Mouse (Mus musculus) induced T-regulatory cell, adult 2 months (primary cell): ENCODE measurements around the gene Klhl8.
A peak's percentile ranks its signal among the peaks of the same experiment; 100 is the strongest.
"Not testable (repeated sequence)": the region's sequence is repeated elsewhere in the genome, so short reads cannot be mapped to it uniquely, and the experiment has no call there.

ENCODE experiments used
- DNase-seq: peaks from one replicate; pipeline ENCODE4 v3.0.0-alpha.2; 2012; ENCODE audit warnings: low read depth

The Klhl8 gene

DNA sequence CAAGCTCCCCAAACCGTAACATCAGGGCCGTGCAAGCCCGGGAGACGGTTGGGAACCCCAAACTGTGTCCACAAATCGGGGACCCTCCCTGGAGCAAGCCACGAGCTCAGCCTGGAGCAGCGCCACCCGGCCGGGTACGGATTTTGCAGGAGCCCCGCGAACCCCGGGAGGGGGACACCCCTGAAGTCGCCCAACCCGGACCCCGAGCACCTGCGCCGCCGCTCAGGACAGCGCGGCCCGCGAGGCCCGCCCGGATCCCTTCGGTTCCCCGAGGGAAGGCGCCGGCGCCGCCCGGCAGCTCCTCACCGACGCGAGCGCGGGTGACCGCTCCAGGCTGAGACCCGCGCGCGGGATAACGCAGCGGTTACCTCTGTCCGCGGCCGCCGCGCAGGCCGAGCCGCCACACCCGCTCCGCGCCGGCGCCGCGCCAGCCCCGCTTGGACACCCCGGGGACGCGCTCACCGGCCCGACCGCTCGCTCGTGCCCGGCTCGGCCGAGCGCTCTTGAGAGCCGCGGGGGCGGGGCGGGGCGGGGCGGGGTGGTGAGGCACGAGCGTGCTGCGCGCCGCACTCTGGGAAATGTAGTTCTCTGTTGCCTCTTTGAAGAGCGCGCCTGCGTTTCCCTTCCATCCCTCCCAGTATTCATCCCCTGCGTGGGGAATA lies at the start of gene Klhl8:
TSS of gene Klhl8 (minus strand) at position 512 of the 662 bp plus-strand sequence.
- peak; percentile 88 for DNase-seq

DNA sequence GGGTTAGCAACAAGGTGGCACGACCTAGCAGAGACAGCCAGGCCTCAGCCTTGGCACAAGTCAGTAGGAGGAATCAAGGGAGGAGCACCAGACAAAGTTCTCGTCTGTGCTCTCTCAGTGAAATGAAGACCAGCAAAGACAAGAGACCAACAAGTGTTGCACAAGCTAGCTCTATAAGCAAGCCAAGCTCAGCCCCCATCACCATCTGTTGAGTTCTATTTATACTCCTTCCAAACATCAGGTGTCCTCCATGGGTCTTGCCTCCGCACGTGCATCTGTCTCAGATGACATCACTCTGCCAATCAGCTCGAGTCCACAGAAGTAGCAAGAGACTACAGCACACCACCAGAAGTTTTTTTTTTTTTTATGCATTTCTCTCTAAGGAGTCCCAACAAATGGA lies 43.6 kb upstream of the Klhl8 start:
- no peak for DNase-seq

GRCm38 (mm10) chr5:103953135-103954083 lies 42.4 kb upstream of the Klhl8 start:
- DNase-seq: no peak

GRCm38 (mm10) chr5:103950138-103950537 lies 39.1 kb upstream of the Klhl8 start:
- DNase-seq: not testable (repeated sequence)

GRCm38 (mm10) chr5:103943183-103943582 lies 32.1 kb upstream of the Klhl8 start:
- DNase-seq: no peak

GRCm38 (mm10) chr5:103939856-103940255 lies 28.8 kb upstream of the Klhl8 start:
- no peak for DNase-seq

GRCm38 (mm10) chr5:103939350-103939652 lies 28.2 kb upstream of the Klhl8 start:
- DNase-seq: no peak

DNA sequence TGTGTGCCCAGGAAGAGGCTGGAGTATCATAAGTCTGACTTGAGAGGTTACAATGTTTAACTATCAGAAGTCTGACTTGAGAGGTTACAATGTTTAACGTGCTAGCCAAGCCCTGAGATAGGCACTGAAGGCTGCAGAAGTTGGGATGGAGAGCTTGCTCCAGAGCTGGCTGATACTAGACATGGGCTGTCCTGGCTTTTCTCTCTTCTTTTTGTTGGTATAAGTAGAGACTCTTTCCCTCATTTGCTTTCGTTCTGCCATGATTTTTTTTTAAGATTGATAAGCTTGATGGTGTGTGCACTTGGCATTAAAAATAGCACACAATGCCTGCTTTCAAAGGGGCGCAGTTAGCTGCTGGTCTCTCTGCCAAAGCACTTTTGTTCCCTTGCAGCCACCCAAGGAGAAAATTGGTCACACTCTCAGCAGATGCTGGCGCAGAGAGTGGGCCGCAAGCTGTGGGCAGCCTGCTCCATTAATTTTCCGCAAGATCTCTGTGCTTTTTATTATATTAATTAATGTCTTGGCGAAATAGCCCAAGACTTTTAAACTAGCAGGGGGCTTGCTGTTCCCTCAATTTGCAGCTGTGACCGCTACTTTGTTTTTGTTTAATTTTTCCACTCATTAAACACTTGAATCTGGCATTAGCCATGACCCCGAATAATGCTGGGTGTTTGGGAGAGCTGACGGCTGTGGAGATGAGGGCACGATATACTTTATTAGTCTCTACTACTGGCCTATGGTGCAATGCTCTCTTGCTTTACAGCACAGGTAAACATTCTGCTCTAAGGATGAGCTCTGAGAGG lies 27.7 kb upstream of the Klhl8 start:
- no peak for DNase-seq

GRCm38 (mm10) chr5:103936906-103937589 lies 26.0 kb upstream of the Klhl8 start:
- peak; percentile 55 for DNase-seq

- not testable (repeated sequence) for DNase-seq
Observed at GRCm38 (mm10) chr5:103931924-103932323, 20.9 kb upstream of the Klhl8 start.

DNA sequence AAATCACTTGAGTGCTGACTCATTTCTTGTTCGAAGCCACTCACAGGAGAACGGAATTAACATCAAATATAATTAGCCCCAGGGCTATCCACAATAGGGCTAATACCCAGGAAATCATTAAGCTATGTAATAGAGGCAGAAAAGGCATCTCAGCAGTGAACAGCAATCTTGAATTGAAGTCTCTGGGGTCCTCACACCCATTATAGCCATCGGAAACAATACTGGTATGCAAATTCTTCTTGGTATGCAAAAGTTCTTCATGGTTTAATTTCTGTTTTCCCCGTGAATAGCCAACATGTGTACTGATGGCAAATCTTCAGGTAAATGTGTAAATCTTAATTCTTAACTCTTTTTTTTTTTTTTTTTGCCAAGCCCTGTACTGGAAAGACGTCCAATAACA lies 19.5 kb upstream of the Klhl8 start:
- no peak for DNase-seq

- DNase-seq: no peak
Observed at GRCm38 (mm10) chr5:103928196-103928550, 17.1 kb upstream of the Klhl8 start.

- DNase-seq: peak; percentile 90
Observed at GRCm38 (mm10) chr5:103927429-103928195, 16.6 kb upstream of the Klhl8 start.

DNA sequence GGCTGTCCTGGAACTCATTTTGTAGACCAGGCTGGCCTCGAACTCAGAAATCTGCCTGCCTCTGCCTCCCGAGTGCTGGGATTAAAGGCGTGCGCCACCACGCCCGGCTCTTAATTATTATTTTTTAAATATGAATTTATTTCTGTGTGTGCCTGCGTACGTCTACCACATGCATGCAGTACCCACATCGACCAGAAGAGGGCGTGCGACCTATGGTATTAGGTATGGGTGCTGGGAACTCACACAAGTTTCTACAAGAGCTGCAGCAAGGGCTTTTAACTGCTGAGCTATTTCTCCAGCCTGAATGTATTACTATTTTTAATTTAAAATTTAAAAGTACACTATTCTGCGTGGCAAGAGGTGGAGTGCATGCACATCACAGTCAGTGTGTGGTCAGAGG lies 15.3 kb upstream of the Klhl8 start:
- peak; percentile 75 for DNase-seq

GRCm38 (mm10) chr5:103923755-103924154 lies 12.7 kb upstream of the Klhl8 start:
- no peak for DNase-seq

- no peak for DNase-seq
Observed at GRCm38 (mm10) chr5:103923101-103923500, 12.0 kb upstream of the Klhl8 start.

GRCm38 (mm10) chr5:103922436-103922835 lies 11.4 kb upstream of the Klhl8 start:
- DNase-seq: no peak

- DNase-seq: no peak
Observed at GRCm38 (mm10) chr5:103919497-103919896, 8.4 kb upstream of the Klhl8 start.

GRCm38 (mm10) chr5:103918233-103918632 lies 7.2 kb upstream of the Klhl8 start:
- DNase-seq: no peak

DNA sequence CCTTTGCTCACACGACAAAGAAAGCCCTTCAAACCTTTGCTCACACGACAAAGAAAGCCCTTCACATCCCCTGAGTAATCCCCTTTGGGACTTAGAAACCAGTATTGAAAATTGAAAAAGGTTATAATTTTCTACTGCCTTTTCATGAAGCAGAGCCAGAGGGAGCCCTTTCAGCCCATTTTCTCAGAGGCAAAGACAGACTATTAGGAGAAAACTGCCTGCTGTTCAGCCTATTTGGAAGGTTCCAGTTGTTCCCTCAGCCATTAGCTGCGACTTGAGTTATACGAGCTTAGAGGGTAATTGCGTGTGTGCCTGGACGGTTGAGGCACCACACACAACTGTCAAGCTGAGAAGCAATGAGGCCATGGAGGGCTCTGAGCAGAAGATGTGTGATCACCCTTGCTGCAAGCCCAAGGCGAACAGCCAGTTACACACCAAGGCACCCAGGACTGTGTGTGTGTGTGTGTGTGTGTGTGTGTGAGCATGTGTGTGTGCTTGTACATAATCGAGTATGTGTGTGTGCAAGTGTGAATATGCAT lies 6.4 kb upstream of the Klhl8 start:
- DNase-seq: no peak
